Mouse (Mus musculus) hindbrain, embryonic 13.5 days (tissue): Measurements from ENCODE around the gene Hmox2. TPM values are rescaled to one million over a fixed set of nuclear protein-coding genes. Genes with fewer than 3 reads are reported as not detected.
A peak's percentile ranks its signal among the peaks of the same experiment; 100 is the strongest.

Experiments
- ATAC-seq: fragments of 200-750 bp; cut with Nextera tagmentation; 2 replicates; pipeline ENCODE4 v1.8.0; 2017; ENCODE audit warnings: moderate TSS enrichment; ENCODE audit not compliant: low FRiP score
- H3K27ac ChIP-seq: fragments of 300-500 bp; sonication (generic); 2 replicates; pipeline ENCODE4 v1.5.1; 2015; ENCODE audit warnings: inconsistent platforms, mild to moderate bottlenecking, moderate library complexity
- H3K27me3 ChIP-seq: fragments of 300-500 bp; sonication (generic); 2 replicates; pipeline ENCODE4 v1.6.1; 2015; ENCODE audit warnings: mild to moderate bottlenecking, inconsistent platforms
- H3K36me3 ChIP-seq: fragments of 300-500 bp; sonication (generic); 2 replicates; pipeline ENCODE4 v1.6.1; 2015; ENCODE audit warnings: mild to moderate bottlenecking, inconsistent platforms
- H3K4me1 ChIP-seq: fragments of 300-500 bp; sonication (generic); replicated peaks from 2 replicates; pipeline ENCODE4 v1.6.1; 2015; ENCODE audit warnings: inconsistent platforms
- H3K4me2 ChIP-seq: fragments of 300-500 bp; sonication (generic); 2 replicates; pipeline ENCODE4 v1.6.1; 2015; ENCODE audit warnings: inconsistent platforms, mild to moderate bottlenecking, moderate library complexity
- H3K4me3 ChIP-seq: fragments of 300-500 bp; sonication (generic); 2 replicates; pipeline ENCODE4 v1.5.1; 2015; ENCODE audit warnings: mild to moderate bottlenecking, inconsistent platforms
- H3K9ac ChIP-seq: fragments of 300-500 bp; sonication (generic); 2 replicates; pipeline ENCODE4 v1.6.1; 2015; ENCODE audit warnings: mild to moderate bottlenecking, inconsistent platforms
- H3K9me3 ChIP-seq: fragments of 300-500 bp; sonication (generic); 2 replicates; pipeline ENCODE4 v1.6.1; 2016; ENCODE audit warnings: inconsistent platforms
- WGBS: fragments of 180-500 bp; shearing (Covaris S2); methylation state at CpG from one replicate; pipeline ENCODE4 v1.1.7; 2015; 5-methylcytosine and 5-hydroxymethylcytosine counted together
- polyA plus RNA-seq: library from polyadenylated mRNA; unstranded; fragments of >200 nt; fragmentation: Nextera tagmentation; extraction: Ambion mirVana; gene quantifications from 2 replicates; pipeline ENCODE4 v1.2.1, GENCODE M21; 2015

Gene Hmox2
- polyA plus RNA-seq, 1 experiment from 2014 or later: 96.7 TPM

DNA sequence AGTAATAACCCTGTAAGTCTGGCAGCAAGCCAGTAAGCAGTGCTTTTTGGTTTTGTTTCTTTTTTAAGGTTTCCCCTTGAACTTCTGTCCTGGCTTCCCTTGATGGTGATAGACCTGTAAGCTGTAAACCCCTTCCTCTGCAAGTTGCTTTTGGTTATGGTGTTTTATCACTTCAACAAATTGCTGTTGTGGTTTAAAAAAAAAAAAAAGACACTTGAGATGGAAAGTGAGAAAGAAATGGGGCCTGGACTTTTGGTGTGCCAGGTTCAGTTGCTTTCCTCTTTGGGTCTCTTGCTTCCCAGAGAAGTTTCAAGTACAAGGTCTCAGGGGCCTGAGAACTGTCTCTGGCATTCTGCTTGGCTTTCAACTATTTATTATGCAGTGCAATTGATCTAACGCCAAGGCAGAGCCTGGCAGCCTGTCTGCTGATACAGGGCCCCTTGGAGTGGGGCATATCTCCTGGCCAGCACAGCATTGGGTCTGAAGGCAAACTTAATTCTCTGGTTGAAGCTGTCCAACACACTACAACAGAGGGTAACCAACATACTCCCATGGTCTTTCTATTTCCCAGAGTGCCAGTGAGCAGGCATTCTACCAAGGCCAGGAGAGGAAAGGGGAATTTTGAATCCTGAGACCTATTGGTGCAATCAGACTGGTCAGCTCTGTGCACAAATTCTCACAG is 47.3 kb downstream of the Hmox2 start:
- Histone ChIP-seq H3K9me3 (no peaks in the 10 kb centered on the region), H3K36me3 (peaks cover 23% of the 10 kb centered on the region), H3K27ac (peak overlapping the region; percentile 1; the same call in 1 of the 2 replicates), H3K9ac (no peak overlapping the region), H3K27me3 (no peaks in the 10 kb centered on the region), H3K4me1 (peaks cover 15% of the 10 kb centered on the region), H3K4me3 (no peak overlapping the region), H3K4me2 (no peak overlapping the region)
- no peak for ATAC-seq
- 56% methylated on average over 1 of the region's 1 CpGs for WGBS

DNA sequence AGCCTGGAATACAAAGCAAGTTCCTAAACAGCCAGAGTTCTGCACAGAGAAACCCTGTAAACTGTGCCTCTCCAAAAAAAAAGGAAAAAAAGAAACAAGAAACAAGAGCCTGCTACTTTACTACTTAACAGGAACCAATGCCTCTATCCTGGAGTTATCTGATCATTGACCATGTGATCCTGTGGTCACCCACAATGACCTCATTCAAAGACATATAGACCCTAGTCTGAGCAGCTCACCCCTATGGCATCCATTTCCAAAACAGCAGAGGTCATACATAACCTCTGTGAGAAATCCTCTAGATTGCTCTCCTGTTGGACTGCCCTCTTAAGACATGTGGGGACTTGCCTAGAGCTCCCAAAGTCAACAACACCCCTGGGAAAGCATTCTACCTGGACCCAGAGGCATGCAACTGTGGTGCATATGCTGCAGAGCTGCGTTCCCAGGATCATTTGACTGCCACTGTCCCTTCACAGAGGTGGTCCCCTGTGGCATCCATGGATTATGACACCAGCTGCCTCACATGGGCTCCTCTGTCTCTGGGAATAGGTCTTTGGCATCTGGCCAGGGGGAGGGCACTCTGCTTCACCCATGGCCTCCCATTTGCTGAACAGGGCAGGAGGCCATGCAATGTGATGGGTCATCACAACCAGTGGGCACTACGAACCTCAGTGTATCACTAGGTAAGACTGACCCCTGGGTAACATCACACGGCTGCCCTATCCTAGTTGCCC is 51.2 kb downstream of the Hmox2 start:
- WGBS: 90% methylated on average over 3 of the region's 3 CpGs
- no peaks in the 10 kb centered on the region for H3K27me3 ChIP-seq
- no peak overlapping the region for H3K4me2 ChIP-seq
- H3K4me1 ChIP-seq: peaks cover 15% of the 10 kb centered on the region
- peaks cover 6% of the 10 kb centered on the region for H3K36me3 ChIP-seq
- ATAC-seq: no peak
- no peak overlapping the region for H3K9ac ChIP-seq
- H3K9me3 ChIP-seq: no peaks in the 10 kb centered on the region
- H3K27ac ChIP-seq: no peak overlapping the region
- no peak overlapping the region for H3K4me3 ChIP-seq

DNA sequence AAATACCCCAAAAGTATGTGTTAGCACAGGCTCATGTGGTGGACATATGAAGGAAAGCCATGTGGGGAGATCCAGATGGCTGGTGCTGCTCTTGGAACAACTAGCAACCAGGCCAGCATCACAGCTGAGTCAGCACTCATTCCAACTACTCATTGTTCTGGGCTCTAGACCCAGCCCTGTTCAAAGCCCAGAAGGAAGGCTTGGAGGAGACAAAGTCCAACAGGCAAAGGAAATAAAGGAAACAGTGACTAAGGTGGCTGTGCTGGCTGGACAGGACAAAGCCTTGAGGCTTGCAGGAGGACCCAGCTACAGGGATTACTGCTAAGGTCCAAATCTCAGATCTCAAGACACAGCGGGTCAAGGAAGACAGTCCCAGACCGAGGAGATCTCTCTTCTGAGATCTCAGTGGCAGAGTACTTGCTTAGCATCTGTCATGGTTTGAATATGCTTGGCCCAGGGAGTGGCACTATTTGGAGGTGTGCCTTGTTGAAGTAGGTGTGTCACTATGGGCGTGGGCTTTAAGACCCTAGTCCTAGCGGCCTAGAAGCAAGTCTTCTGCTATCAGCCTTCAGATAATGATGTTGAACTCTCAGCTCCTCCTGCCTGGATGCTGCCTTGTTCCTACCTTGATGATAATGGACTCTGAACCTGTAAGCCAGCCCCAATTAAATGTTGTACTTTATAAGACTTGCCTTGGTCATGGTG is 51.9 kb downstream of the Hmox2 start:
- Histone ChIP-seq H3K36me3 (peaks cover 6% of the 10 kb centered on the region), H3K27me3 (no peaks in the 10 kb centered on the region), H3K4me1 (peaks cover 14% of the 10 kb centered on the region), H3K4me3 (no peak overlapping the region), H3K4me2 (no peak overlapping the region), H3K9me3 (no peaks in the 10 kb centered on the region), H3K9ac (no peak overlapping the region), H3K27ac (no peak overlapping the region)
- no peak for ATAC-seq
- WGBS: 97% methylated on average over 4 of the region's 4 CpGs

DNA sequence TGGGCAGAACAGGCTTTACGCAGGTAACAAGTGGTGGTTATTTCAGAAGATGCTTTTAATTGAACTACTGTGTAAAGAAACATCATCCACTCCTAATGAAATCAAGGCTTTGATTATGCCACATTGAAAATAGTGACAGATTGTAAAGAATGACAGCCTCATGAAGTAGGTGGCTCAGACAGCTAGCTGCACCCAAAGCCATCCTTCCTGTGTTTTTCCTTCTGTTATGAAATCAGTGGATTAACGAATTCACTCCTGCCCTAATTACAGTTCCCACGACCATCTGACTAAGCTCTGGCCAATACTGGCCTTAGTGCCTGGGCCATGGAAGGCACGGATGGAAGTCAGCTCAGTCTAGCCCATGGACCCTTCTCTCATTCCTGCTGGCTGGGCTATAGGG is 52.8 kb downstream of the Hmox2 start:
- ATAC-seq: no peak
- no peak overlapping the region for H3K4me2 ChIP-seq
- no peak overlapping the region for H3K9ac ChIP-seq
- H3K27me3 ChIP-seq: no peaks in the 10 kb centered on the region
- H3K9me3 ChIP-seq: no peaks in the 10 kb centered on the region
- peaks cover 6% of the 10 kb centered on the region for H3K36me3 ChIP-seq
- peaks cover 6% of the 10 kb centered on the region; the same call in 1 of the 2 replicates for H3K4me1 ChIP-seq
- no peak overlapping the region for H3K27ac ChIP-seq
- WGBS: 95% methylated on average over 4 of the region's 4 CpGs
- H3K4me3 ChIP-seq: no peak overlapping the region

DNA sequence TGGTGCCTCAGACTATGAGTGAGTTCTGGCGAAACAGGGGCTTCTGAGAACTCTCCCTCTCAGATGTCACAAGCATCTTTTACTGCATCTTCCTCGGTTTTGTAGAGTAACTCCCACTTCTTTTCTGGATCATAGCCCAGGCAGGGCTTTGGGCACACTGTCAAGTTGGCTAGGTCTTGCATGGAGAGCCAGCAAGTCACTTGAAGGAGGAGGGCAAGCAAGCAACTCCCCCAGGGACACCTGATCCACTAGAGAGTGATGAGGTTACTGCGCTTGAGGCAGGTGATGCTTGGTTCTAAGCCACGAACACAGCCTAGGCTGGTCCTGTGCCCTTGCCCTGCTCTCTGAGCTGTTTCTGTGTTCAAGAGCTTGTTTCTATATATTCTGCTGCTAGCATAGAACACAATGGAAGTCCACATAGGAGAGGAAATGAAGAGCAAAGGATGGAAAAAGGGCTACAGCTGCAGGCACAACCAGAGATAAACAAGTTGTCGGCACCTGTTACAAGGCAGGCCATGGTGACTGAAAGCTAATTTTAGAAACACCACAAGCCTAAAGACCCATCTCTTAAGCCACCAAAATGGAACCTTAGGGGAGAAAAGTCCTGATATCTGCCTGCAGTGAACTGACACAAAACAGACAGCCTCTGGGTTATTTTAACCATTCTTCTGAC is 55.5 kb downstream of the Hmox2 start:
- Histone ChIP-seq H3K36me3 (peaks cover 6% of the 10 kb centered on the region), H3K4me1 (peaks cover 29% of the 10 kb centered on the region), H3K9ac (no peak overlapping the region), H3K27ac (no peak overlapping the region), H3K9me3 (no peaks in the 10 kb centered on the region), H3K27me3 (no peaks in the 10 kb centered on the region), H3K4me3 (no peak overlapping the region), H3K4me2 (no peak overlapping the region)
- WGBS: 86% methylated on average over 5 of the region's 5 CpGs
- ATAC-seq: no peak

DNA sequence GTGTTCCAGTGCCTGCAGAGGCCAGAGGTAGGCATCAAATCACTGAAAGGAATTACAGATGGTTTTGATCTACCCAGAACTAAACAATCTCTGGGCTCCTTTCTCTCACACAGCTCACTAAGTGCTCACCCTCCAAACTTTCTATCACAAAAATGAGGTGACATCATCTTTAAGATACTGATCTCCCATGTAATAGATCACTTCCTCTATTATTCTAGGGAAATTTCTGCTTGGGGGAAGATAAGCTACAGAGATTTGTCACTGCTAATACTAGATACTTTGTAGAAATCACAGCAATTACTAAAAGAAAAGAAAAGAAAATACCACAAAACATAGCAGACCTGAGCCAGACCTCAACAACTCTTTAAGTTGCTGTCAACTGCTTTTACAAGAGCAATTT is 56.4 kb downstream of the Hmox2 start:
- Histone ChIP-seq H3K27me3 (no peaks in the 10 kb centered on the region), H3K9me3 (no peaks in the 10 kb centered on the region), H3K9ac (no peak overlapping the region), H3K4me1 (peaks cover 33% of the 10 kb centered on the region), H3K27ac (no peak overlapping the region), H3K4me3 (no peak overlapping the region), H3K4me2 (no peak overlapping the region), H3K36me3 (peaks cover 6% of the 10 kb centered on the region)
- no peak for ATAC-seq

DNA sequence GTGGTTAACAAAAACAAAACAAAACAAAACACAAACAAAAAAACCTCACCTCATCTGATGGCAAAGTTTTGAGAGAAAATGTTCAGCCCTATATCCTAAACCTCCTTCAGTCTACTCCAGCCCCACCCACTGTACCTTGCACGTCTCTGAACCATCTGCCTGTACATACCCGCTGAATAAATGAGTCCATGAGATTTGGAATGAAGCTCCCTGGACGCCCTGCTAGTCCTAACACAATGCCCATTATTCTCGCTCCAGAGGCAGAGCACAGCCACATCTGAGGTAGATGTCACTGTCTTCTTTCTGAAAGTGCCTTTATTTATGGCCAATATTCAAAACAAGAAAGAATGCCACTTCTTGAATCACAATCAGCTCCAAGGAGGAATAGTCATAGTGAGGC is 59.5 kb downstream of the Hmox2 start:
- Histone ChIP-seq H3K27me3 (no peaks in the 10 kb centered on the region), H3K36me3 (no peaks in the 10 kb centered on the region; the same call in 1 of the 2 replicates), H3K4me2 (no peak overlapping the region), H3K27ac (peak overlapping the region; percentile 20; the same call in 1 of the 2 replicates), H3K4me3 (no peak overlapping the region), H3K4me1 (peaks cover 46% of the 10 kb centered on the region), H3K9me3 (no peaks in the 10 kb centered on the region), H3K9ac (peak overlapping the region; percentile 39; the same call in 1 of the 2 replicates)
- no peak for ATAC-seq
- 20% methylated on average over 4 of the region's 4 CpGs for WGBS

DNA sequence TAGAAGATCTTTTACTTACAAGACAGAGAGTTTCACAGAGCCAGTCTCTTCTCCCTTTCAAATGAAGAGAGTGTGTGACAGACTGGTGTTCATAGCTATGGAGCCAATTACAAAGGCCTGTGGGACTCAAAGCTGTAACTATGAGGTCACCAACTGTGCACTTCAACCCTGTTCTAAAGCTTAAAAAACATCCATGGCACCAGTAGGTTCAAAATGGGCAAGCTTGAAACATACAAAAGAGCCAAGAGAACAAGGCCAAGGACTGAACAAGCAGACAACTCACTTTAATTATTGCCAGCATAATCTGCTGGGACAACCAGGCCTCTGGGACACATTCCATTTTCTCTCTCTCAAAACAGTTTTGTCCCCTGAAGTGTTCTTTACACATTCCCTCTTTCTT is 62.0 kb downstream of the Hmox2 start:
- peak overlapping the region; percentile 3; the same call in 1 of the 2 replicates for H3K4me3 ChIP-seq
- H3K27me3 ChIP-seq: no peaks in the 10 kb centered on the region
- ATAC-seq: no peak
- H3K27ac ChIP-seq: no peak overlapping the region
- no peaks in the 10 kb centered on the region for H3K9me3 ChIP-seq
- no peaks in the 10 kb centered on the region for H3K36me3 ChIP-seq
- H3K4me2 ChIP-seq: peak overlapping the region; percentile 94
- no peak overlapping the region; the same call in 1 of the 2 replicates for H3K9ac ChIP-seq
- peaks cover 46% of the 10 kb centered on the region for H3K4me1 ChIP-seq

DNA sequence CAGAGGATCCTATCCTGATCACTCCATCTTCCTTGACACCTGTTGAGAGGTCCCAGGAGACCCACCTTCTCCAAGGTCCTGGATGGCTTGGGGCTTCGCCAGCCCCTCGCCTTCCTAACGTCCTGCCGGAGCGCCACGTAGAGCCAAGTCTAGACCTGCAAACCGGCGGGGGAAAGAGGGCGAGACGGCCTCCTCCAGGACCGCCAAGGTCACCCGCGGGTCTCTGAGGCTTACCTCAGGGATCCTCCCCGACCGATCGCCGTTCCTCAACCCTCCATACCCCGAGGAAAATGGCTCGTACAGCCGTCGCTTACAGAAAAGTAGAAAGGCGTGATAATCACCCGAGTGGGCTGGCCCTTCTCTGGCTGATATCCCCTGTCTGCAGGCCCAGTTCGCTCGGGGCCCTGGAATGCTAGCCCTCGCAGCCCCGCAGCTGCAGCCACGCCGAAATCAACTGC is 63.2 kb downstream of the Hmox2 start:
- under 1% methylated on average over 29 of the region's 29 CpGs for WGBS
- Histone ChIP-seq H3K27me3 (no peaks in the 10 kb centered on the region), H3K9ac (peak overlapping the region; percentile 81), H3K9me3 (no peaks in the 10 kb centered on the region), H3K4me3 (peak overlapping the region; percentile 62), H3K36me3 (no peaks in the 10 kb centered on the region), H3K27ac (peak overlapping the region; percentile 99), H3K4me2 (peak overlapping the region; percentile 94), H3K4me1 (peaks cover 43% of the 10 kb centered on the region)
- peak; percentile 76 for ATAC-seq

DNA sequence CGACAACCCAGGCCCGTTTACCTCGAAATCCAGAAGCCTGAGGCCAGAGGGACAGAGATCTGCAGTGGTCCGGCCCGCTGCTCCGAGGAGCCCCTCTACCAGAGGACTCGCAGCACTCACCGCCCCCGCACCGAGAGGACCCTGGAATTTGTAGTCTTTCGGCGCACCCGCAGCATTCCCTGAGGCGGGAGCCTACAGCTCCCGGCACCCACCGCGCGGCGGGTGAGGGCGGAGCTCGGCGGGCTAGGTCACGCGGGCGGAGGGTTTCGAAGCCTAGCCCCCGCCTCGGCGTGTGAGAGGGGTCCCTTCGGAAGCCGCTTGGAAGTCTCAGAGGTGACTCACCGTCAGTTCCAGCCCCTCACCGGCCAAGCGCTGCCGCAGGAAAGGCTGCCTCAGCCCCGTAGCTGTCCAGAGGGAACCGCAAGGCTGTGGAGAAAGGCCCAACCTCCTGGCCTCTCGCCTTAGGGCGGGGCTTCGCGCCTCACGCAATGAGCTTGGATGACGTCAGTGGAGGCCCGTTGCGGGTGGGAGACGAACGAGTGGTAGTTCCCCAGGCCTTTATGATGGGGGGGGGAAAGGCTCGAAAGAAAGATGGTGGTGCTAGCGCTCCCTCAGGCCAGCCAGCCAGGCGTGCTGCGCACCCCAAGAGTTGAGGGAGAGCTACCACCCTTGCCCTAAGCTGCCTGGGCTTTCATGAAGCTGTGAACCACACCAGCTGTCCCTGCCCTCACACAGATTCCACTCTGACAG is 63.8 kb downstream of the Hmox2 start, which contains the start of gene Cdip1:
TSS of gene Cdip1 (minus strand) at position 483 of the 750 bp plus-strand sequence.
- peak; percentile 99 for ATAC-seq
- no peaks in the 10 kb centered on the region for H3K36me3 ChIP-seq
- peaks cover 39% of the 10 kb centered on the region for H3K4me1 ChIP-seq
- H3K9me3 ChIP-seq: no peaks in the 10 kb centered on the region
- peak within 1 kb of the TSS; percentile 62 for H3K4me3 ChIP-seq
- peak within 1 kb of the TSS; percentile 94 for H3K4me2 ChIP-seq
- H3K27ac ChIP-seq: peak within 1 kb of the TSS; percentile 99
- WGBS: under 1% methylated on average over 51 of the region's 51 CpGs
- peak within 1 kb of the TSS; percentile 81 for H3K9ac ChIP-seq
- no peaks in the 10 kb centered on the region for H3K27me3 ChIP-seq

DNA sequence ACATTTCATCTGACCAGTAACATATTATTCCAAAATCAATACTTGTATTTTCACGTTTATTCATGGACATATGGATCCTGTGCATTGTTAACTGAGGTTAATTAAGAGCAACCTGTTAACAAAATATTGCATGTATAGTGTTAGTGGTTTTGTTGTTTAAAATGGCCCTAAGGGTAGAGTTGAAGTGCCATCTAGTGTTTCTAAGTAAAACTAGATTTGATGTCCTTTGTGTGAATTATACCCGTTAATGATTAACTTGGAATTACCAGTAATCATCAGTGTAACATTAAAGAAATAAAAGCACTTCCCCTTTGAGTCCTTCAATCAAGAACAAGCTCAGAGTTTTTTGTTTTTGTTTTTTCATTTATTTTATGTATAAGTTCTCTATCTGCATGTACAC is 65.2 kb downstream of the Hmox2 start:
- Histone ChIP-seq H3K27me3 (no peaks in the 10 kb centered on the region), H3K9ac (no peak overlapping the region), H3K27ac (no peak overlapping the region), H3K36me3 (no peaks in the 10 kb centered on the region), H3K4me1 (peaks cover 27% of the 10 kb centered on the region), H3K4me2 (no peak overlapping the region), H3K4me3 (no peak overlapping the region), H3K9me3 (no peaks in the 10 kb centered on the region)
- 71% methylated on average over 2 of the region's 2 CpGs for WGBS
- ATAC-seq: no peak
